Mouse (Mus musculus) spleen, adult 2 months (tissue): ENCODE measurements around the gene Plb1.

Experiments
- CTCF ChIP-seq: fragments of 200-500 bp; IDR thresholded peaks from 2 replicates; pipeline ENCODE4 v1.5.1; 2011; ENCODE audit warnings: mild to moderate bottlenecking, inconsistent platforms; ENCODE audit not compliant: insufficient read depth, insufficient read length, insufficient replicate concordance; ENCODE audit errors: extremely low read depth
- POLR2A ChIP-seq: fragments of 200-500 bp; IDR thresholded peaks from 2 replicates; pipeline ENCODE4 v1.6.1; 2011; ENCODE audit warnings: low read depth, low read length, inconsistent platforms

DNA sequence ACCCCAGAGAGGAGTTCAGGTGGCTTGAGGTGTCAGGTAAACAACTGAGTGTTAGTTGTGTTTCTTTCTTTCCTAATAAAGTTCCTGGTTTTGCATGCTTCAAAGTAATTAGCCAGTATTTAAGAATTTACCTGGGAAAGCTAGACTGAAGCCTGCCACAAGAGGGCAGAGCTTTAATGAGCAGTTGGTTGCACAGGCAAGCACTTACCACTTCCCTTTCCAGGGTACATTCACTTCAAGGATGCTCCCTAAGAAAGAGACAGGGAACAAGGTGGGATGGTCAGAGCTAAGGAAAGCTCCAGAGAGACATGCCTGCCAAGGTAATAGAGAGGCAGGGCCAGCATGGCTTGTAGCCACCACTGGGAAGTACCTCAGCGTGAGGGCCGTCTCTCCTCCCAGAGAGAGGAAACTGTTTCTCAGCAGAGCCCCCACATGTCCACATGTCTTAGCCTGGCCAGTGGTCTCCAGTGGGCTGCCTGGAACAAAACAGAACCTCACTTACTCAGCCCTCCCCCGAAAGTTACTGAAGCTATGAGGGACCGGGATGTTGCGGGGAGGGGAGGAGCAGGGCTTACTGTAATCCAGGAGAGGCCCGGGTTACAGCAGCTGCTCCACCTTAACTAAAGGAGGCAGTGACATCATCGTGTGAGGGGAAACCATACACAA is 89.8 kb downstream of the Plb1 start:
- peak; percentile 31; the same call in 1 of the 2 replicates for TF ChIP-seq CTCF
- TF ChIP-seq POLR2A, result no peak
